Mouse (Mus musculus) cerebellum, postnatal 4 days (tissue): ENCODE data around the gene Sec22b.

Experiments used
- DNase-seq, 2 experiments: peaks; one replicate each; pipeline ENCODE4 v3.0.0; 2022; ENCODE audit warnings: low spot score in 2 of 2, mixed read lengths in 1 of 2

Sec22b gene

DNA sequence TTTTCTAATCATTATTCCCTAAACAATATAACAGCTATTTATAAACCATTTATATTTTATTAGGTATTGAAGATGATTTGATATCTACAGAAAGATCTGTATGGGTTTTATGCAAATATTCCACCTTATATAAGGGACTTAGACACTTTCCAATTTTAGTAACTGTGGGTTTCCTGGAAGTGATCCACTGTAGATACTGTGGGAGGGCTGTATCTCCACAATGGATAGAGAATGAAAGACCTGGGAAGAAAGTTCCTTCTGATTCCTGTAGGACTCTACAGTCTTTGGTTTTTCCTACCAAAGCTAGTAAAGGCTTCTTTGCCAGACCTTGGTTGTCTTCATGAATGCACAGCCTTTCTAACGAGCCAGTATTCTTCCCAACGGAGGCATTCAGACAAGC lies 8.7 kb downstream of the Sec22b start:
- no peak for DNase-seq

DNA sequence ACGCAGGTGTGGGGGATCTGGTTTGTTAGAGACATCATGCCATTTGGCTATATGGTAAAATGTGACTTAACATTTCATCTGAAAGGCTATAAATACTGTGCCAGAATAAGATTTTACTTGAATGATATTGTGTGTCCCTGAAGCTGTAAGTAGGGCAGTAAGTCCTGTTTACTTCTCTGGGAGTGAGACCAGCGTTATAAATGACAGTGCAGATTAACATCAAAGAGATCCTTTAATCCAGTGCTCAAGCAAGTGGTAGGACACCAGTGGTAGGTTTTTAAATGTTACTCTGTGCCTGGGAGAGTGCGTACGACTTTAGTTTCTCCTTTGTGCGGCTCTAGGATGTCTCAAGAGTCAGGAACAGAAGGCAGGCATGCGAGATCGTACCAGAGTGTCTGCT lies 10.1 kb downstream of the Sec22b start:
- DNase-seq: no peak

- DNase-seq: no peak
Observed at GRCm38 (mm10) chr3:97915081-97915480, 14.1 kb downstream of the Sec22b start.

- no peak for DNase-seq
Observed at GRCm38 (mm10) chr3:97918885-97919550, 18.0 kb downstream of the Sec22b start.

DNA sequence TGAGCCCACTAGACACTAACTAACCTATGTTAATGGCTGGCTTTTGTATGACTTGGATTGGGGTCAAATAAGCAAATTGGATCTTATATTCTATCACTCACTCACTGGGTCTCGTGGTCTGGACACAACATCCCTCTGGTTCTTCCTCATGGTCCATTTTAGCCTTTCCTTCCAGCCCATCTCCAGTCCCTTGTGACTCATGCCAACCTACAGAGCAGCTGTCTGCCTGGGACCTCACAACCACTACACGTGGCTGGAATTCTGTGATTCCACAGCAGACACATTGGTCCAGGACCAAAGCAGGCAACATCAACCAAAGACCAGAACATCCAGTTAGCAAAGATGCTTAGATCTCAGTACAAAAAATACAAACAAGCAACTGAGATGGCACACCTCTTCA lies 24.3 kb downstream of the Sec22b start:
- no peak for DNase-seq

- DNase-seq: no peak
Observed at GRCm38 (mm10) chr3:97927322-97927721, 26.3 kb downstream of the Sec22b start.

GRCm38 (mm10) chr3:97928968-97929858 lies 28.2 kb downstream of the Sec22b start:
- peak; percentile 77 to 86 for DNase-seq

DNA sequence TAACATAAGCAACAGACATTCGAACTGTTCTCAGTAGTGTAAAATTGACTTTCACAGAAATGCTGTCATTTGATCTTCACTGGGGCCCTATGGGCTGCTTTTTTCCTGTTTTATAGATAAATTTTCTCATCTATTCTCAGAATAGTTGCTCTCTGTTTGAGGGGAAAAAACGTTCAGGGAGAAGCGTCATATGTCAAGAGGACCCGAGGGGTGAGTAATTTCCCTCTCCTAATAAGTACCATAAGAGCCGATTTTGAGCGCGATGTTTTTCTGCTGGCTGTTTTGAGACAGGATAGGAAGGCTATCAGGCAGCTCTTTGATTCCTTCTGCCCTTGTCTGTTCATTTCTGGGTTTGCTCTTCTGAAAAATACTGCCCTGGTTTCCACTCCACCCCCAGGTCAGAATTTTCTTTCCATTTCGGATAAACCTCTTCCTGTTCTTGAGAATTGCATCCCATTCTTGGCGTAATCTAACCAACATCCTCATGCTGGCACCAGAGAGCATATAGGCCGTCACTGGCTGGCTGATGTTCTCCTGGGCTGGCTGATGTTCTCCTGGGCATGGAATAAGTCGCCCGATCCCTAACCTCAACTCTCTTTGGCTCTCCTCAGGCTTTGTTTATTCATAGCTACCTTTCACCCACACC lies 29.3 kb downstream of the Sec22b start:
- no peak for DNase-seq

DNA sequence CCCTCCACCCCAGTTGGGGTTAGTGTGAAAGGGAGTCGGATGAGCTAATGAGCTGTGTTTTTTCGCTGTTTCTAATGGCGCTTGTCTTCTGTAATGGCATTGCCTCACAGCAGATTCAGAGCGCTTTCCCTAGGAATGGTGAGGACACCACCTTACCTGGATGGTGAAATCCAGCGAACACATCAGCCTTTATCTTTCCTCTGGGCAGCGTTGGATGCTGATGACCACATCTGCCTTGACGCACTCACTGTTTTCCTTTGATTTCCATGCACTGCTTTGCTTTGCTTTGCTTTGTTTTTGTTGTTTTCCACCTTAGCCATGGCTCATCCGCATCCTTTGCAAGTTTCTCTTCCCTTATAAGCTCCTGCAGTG lies 29.8 kb downstream of the Sec22b start:
- no peak for DNase-seq

DNA sequence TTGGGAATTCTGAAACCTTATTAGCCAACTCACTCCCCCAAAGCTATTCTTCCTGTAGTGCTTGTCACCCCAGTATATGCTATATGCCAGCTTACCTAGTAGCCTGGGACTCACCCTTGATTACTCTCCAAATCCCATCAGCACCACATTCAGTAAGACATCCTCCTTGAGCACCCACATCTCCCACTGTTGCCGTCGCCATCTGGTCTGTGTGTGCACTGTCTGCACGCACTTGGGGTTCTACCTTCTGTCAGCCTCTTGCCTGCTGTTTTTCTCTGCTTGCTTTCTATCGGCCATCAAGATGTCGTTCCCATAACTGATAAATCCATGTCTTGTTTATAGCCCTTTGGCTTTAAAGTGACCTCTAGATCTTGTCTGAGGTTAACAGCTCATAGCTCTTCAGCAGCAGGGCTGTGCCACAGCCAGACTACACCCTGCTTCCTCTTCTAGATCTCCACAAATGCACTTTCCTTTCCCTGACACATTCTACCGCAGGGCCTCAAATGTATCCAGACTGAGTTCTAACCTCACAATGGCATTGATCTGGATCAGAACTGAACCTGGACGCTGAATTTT lies 30.4 kb downstream of the Sec22b start:
- no peak for DNase-seq

GRCm38 (mm10) chr3:97932131-97932530 lies 31.1 kb downstream of the Sec22b start:
- no peak for DNase-seq

- no peak for DNase-seq
Observed at GRCm38 (mm10) chr3:97932771-97933170, 31.8 kb downstream of the Sec22b start.

GRCm38 (mm10) chr3:97933251-97933650 lies 32.3 kb downstream of the Sec22b start:
- no peak for DNase-seq

GRCm38 (mm10) chr3:97933811-97934210 lies 32.8 kb downstream of the Sec22b start:
- DNase-seq: no peak

- DNase-seq: no peak
Observed at GRCm38 (mm10) chr3:97934331-97935300, 33.6 kb downstream of the Sec22b start.

DNA sequence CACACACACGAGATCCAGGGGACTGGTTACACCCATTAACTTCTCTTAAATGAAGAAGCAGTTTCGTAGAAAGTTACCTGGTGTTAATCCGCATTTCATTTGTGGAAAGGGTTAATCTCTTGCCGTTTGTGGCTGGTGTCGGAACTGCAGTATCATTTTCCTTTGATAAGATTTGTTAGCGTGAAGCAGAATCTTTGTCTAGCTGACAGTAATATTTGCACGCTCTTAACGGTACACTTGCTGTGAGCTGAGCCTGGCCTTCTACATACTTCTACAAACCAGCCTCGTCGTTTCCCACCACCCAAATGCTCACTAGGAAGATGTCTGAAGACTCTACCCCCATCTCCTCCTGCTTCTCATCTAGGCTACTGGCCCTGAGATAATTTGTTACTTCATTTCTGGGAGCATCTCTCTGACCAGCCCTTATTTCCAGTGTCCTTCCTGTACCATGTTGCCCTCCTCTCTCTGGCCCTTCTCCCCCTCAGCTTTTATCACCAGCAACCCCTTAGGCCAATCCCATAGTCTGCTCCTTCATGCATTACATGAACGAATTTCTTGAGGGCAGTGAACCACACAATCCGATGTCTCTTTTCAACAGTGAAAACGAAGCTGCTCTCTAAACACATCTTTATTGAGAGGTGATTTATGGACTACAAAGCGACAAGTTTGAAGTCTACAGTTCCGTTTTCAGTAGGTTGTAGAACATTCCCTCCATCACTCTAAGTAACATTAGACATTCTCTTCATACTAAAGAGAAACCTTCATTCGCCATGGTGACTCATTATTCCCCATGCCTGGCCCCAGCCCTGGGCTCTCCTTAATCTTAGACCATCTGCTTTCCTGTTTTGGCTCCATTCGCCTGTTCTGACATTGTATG lies 36.3 kb downstream of the Sec22b start:
- no peak for DNase-seq

DNA sequence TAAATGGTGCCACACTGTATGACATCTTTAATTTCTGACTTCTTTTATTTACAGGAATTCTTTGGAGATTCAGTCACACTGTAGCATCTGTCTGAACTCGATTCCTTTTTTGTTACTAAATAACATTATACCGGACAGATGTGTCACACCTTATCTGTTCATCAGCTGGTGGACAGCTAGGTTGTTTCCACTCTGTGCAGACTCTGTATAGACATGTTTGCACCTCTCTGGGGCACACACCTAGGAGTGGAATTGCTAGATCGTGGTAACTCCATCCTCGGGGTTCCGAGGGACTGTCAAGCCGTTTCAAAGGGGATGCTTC lies 36.9 kb downstream of the Sec22b start:
- no peak for DNase-seq

DNA sequence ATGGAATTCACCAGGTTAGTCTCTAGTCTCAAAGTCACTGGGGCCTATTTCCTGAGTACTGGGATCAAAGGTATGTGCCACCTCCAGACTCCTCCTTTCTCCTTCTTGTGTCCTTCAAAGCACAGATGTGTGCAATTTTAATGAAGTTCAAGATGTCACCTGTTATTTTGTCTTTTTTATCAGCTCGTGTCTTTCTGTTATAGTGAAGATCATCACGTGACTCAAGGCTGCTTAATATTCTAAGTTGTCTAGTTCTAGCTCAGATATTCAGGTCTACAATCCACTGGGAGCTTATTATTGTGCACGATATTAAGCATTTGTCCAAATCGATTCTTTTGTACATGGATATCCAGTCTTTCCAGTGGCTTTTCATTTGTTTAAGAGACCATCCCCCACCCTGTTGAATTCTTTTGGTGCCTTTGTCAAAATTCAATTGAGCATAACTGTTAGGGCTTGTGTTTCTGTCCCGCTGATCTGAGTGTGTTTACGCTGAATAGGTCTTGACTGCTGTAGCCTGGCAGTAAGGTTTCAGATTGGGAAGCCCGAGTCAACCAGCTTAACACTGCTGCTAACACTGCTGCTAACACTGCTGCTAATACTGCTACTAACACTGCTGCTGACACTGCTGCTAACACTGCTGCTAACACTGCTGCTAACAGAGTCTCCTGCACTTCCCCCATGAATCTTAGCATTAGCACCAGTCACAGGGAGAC lies 38.0 kb downstream of the Sec22b start:
- no peak for DNase-seq

DNA sequence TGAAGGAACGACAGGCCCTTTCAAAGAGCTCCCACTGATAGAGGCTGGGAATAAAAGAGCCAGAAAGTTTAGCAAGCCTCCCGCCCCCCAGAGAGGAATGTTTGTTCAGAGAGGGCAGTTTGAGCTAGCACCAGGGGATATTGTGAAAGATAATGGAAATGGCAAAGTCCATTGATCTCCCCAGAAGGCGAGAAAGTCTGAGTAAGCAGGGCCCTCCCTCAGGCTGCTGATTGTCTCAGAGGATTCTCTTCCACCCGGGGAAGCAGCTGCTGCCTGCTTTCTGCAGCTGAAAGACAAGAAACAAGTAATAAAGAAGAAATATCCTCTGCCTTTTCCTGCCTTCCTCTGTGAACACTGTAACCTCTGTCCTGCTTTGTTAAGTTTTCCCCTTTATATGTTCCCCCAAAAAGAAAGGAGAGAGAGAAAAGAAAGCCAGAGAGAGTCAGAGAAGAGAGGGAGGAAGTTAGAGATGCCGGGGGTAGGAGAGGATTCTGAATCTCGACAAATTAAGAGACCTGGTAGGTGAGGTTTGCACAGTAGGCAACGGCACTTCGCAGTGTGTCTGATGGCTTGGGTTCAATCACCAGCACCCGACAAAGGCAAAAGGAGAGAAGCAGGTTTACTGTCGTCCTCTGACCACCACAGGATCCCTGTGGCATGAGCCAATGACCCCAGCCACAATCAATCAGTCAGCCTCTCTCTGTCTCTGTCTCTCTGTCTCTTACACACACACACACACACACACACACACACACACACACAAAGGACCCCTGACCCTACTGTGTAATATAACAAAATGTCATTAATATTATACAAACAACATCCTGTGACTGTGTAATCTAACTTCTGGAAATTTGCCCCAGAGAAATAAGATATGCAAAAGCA lies 38.9 kb downstream of the Sec22b start:
- DNase-seq: no peak
